In the genomic region with DNA sequence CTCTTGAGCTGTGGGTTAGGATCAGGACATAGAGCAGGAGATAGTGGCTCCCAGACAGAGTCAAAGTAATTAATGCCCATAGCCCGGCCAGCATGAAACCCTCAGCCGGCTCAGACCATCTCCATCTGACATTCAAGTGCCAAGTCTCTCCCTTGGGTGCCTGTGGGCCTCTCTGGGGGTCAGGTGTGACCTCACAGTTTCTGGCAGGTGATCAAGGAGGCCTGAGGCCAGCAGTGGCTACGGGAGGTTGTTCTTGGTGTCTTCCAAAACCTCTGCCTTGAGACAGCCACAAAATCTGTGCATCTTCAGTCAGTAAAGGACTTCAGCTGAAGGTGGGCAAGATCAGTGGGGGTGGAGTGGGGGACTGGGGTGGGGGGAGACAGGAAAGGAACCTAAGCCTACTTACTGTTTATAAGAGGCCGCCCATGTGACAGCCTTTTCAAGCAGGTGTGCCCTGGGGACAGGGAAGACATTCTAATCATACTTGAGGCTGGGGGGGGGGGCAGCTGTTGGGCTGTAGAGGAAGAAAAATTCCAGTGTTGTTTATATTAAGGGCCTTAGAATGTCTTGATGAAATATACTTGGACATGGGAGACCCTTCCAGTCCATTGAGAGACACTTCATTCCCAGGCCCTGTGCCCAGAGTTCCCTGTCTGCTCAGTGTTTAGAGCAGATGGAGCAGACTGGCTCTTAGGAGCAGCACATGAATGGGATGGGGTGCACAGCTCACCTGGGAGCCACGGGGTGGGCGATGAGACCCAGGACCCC, we compare ENCODE assay signal across 28 mouse cellular contexts. TPM values are rescaled to one million over a fixed set of nuclear protein-coding genes. Genes with fewer than 3 reads are reported as not detected.
A peak's percentile ranks its signal among the peaks of the same experiment; 100 is the strongest.
DNase-seq lines count a peak whose midpoint lies in the region; ATAC-seq and TF ChIP-seq lines count a peak whose summit lies in the region.
"Had no signal": no experiment of that assay in that cellular context is flagged by ENCODE, and none has a peak within 500 bp of the region (broad histone marks: within the 10 kb centered on the region; RNA-seq: fewer than 3 reads in every experiment).

No protein-coding gene starts in this region.

- peaks cover 6% of the 10 kb centered on the region; the same call in 1 of the 2 replicates for H3K36me3 ChIP-seq in heart, embryonic 16.5 days (ENCODE audit: control insufficient read depth, insufficient read depth)
- H3K36me3 ChIP-seq in embryonic facial prominence, embryonic 12.5 days = peaks cover 7% of the 10 kb centered on the region; the same call in 1 of the 2 replicates
- no peaks in the 10 kb centered on the region for H3K36me3 ChIP-seq in lung, postnatal 0 days (ENCODE audit: insufficient read depth, low read length)
- H3K36me3 ChIP-seq in midbrain, embryonic 13.5 days = no peaks in the 10 kb centered on the region
- H3K36me3 ChIP-seq in stomach, postnatal 0 days (ENCODE audit: control insufficient read depth, insufficient read depth, low read length) = no peaks in the 10 kb centered on the region
- H3K36me3 ChIP-seq: embryonic facial prominence, embryonic 13.5 days; forebrain, embryonic 12.5 days; liver, embryonic 12.5 days; stomach, embryonic 15.5 days had no signal

- no peak overlapping the region for H3K9ac ChIP-seq in heart, embryonic 16.5 days (ENCODE audit: low read length)
- no peak overlapping the region for H3K9ac ChIP-seq in embryonic facial prominence, embryonic 12.5 days
- no peak overlapping the region for H3K9ac ChIP-seq in lung, postnatal 0 days (replicated peaks; ENCODE audit: low read depth)
- H3K9ac ChIP-seq in midbrain, embryonic 13.5 days (replicated peaks) = no peak overlapping the region
- no peak overlapping the region for H3K9ac ChIP-seq in stomach, postnatal 0 days (ENCODE audit: low read length)
- H3K9ac ChIP-seq: embryonic facial prominence, embryonic 13.5 days; forebrain, embryonic 12.5 days; hindbrain, embryonic 14.5 days; limb, embryonic 13.5 days; liver, embryonic 12.5 days; midbrain, embryonic 12.5 days; stomach, embryonic 15.5 days had no signal

- no peaks in the 10 kb centered on the region for H3K9me3 ChIP-seq in heart, embryonic 16.5 days (replicated peaks; ENCODE audit: control insufficient read depth, low read length)
- H3K9me3 ChIP-seq in embryonic facial prominence, embryonic 12.5 days = no peaks in the 10 kb centered on the region
- H3K9me3 ChIP-seq in lung, postnatal 0 days (ENCODE audit: low read length) = no peaks in the 10 kb centered on the region
- no peaks in the 10 kb centered on the region for H3K9me3 ChIP-seq in midbrain, embryonic 13.5 days
- no peaks in the 10 kb centered on the region for H3K9me3 ChIP-seq in stomach, postnatal 0 days (ENCODE audit: control insufficient read depth, low read length)
- H3K9me3 ChIP-seq: embryonic facial prominence, embryonic 13.5 days; forebrain, embryonic 12.5 days; limb, embryonic 13.5 days; liver, embryonic 12.5 days; midbrain, embryonic 12.5 days; stomach, embryonic 15.5 days had no signal

- TF ChIP-seq EP300 in lung, postnatal 0 days (IDR thresholded peaks at IDR 0.05) = peak; percentile 91
- no peak for TF ChIP-seq EP300 in stomach, postnatal 0 days (optimal IDR thresholded peaks at IDR 0.05)

- DNase-seq in gastrocnemius, adult 2 months = peak; percentile 17
- no peak for DNase-seq in gastrocnemius, postnatal 25 days
- no peak for DNase-seq in heart, adult 8-10 months (ENCODE audit: low spot score)
- peak; percentile 83 for DNase-seq in lung, postnatal 0 days (ENCODE audit: low spot score)
- DNase-seq in stomach, postnatal 0 days (ENCODE audit: low spot score) = no peak
- DNase-seq: cerebellum, adult 18-20 months; cerebellum, postnatal 14 days; heart, postnatal 4 days; kidney, adult 9 months; kidney, postnatal 14 days; thymus, adult 18-20 months; thymus, postnatal 4 days had no signal

- H3K27ac ChIP-seq in gastrocnemius, adult 2 months = no peak overlapping the region
- H3K27ac ChIP-seq in heart, embryonic 16.5 days (ENCODE audit: low read length) = peak overlapping the region; percentile 42
- H3K27ac ChIP-seq in embryonic facial prominence, embryonic 12.5 days = peak overlapping the region; percentile 23; the same call in 1 of the 2 replicates
- peak overlapping the region; percentile 59; the same call in 1 of the 2 replicates for H3K27ac ChIP-seq in lung, postnatal 0 days (ENCODE audit: low read length)
- H3K27ac ChIP-seq in midbrain, embryonic 13.5 days = no peak overlapping the region
- no peak overlapping the region for H3K27ac ChIP-seq in stomach, postnatal 0 days (replicated peaks)
- H3K27ac ChIP-seq: embryonic facial prominence, embryonic 13.5 days; forebrain, embryonic 12.5 days; hindbrain, embryonic 14.5 days; layer of hippocampus, adult 2 months; limb, embryonic 13.5 days; liver, embryonic 12.5 days; midbrain, embryonic 12.5 days; stomach, embryonic 15.5 days had no signal

- intact Hi-C loops in gastrocnemius, adult 2 months (cut with DNase I) = no loop called here

- no peak for TF ChIP-seq CTCF in gastrocnemius, adult 2 months (IDR thresholded peaks at IDR 0.05)
- no peak for TF ChIP-seq CTCF in lung, postnatal 0 days (IDR thresholded peaks at IDR 0.05)
- no peak for TF ChIP-seq CTCF in stomach, postnatal 0 days (IDR thresholded peaks at IDR 0.05; ENCODE audit: low read depth)

- no peak for ATAC-seq in heart, embryonic 16.5 days (replicated peaks; ENCODE audit: extremely low read depth, insufficient read depth, low FRiP score)
- no peak for ATAC-seq in embryonic facial prominence, embryonic 12.5 days (ENCODE audit: insufficient number of reproducible peaks, insufficient read depth, low FRiP score, low TSS enrichment)
- ATAC-seq in lung, postnatal 0 days = peak; percentile 70
- ATAC-seq in midbrain, embryonic 13.5 days = no peak
- ATAC-seq in stomach, postnatal 0 days (ENCODE audit: low FRiP score, low TSS enrichment) = no peak
- ATAC-seq: CD4-positive, CD25-positive, alpha-beta regulatory T cell, adult 4 months; inflammation-experienced regulatory T-cells, adult 6 months; liver, embryonic 12.5 days; Patski had no signal

- WGBS in heart, embryonic 16.5 days = 58% methylated on average over 6 of the region's 6 CpGs
- WGBS in embryonic facial prominence, embryonic 12.5 days = 75% methylated on average over 6 of the region's 6 CpGs
- WGBS in lung, postnatal 0 days = 32% methylated on average over 6 of the region's 6 CpGs
- 90% methylated on average over 6 of the region's 6 CpGs for WGBS in midbrain, embryonic 13.5 days
- 57% methylated on average over 6 of the region's 6 CpGs for WGBS in stomach, postnatal 0 days

- no peak overlapping the region for H3K4me2 ChIP-seq in heart, embryonic 16.5 days (ENCODE audit: low read depth, low read length)
- H3K4me2 ChIP-seq in embryonic facial prominence, embryonic 12.5 days (replicated peaks) = no peak overlapping the region
- no peak overlapping the region for H3K4me2 ChIP-seq in lung, postnatal 0 days (replicated peaks; ENCODE audit: low read depth, low read length)
- H3K4me2 ChIP-seq in midbrain, embryonic 13.5 days (replicated peaks) = no peak overlapping the region
- no peak overlapping the region for H3K4me2 ChIP-seq in stomach, postnatal 0 days (replicated peaks; ENCODE audit: low read depth)
- H3K4me2 ChIP-seq: embryonic facial prominence, embryonic 13.5 days; forebrain, embryonic 12.5 days; hindbrain, embryonic 14.5 days; limb, embryonic 13.5 days; liver, embryonic 12.5 days; midbrain, embryonic 12.5 days; stomach, embryonic 15.5 days had no signal

- no peak overlapping the region for H3K4me3 ChIP-seq in gastrocnemius, adult 2 months
- H3K4me3 ChIP-seq in heart, embryonic 16.5 days (ENCODE audit: low read length) = no peak overlapping the region
- no peak overlapping the region for H3K4me3 ChIP-seq in embryonic facial prominence, embryonic 12.5 days
- no peak overlapping the region for H3K4me3 ChIP-seq in lung, postnatal 0 days (ENCODE audit: low read depth, low read length)
- H3K4me3 ChIP-seq in midbrain, embryonic 13.5 days (replicated peaks) = no peak overlapping the region
- H3K4me3 ChIP-seq in stomach, postnatal 0 days (ENCODE audit: low read depth, low read length) = no peak overlapping the region
- H3K4me3 ChIP-seq: embryonic facial prominence, embryonic 13.5 days; erythroblast, embryonic 14.5 days; forebrain, embryonic 12.5 days; layer of hippocampus, adult 2 months; limb, embryonic 13.5 days; liver, embryonic 12.5 days; midbrain, embryonic 12.5 days; stomach, embryonic 15.5 days had no signal

- H3K27me3 ChIP-seq in heart, embryonic 16.5 days (ENCODE audit: control insufficient read depth, insufficient read depth, low read length) = no peaks in the 10 kb centered on the region
- H3K27me3 ChIP-seq in embryonic facial prominence, embryonic 12.5 days = no peaks in the 10 kb centered on the region
- no peaks in the 10 kb centered on the region for H3K27me3 ChIP-seq in lung, postnatal 0 days (replicated peaks; ENCODE audit: insufficient read depth, low read length)
- H3K27me3 ChIP-seq in midbrain, embryonic 13.5 days = no peaks in the 10 kb centered on the region
- H3K27me3 ChIP-seq in stomach, postnatal 0 days (ENCODE audit: control insufficient read depth, insufficient read depth, low read length) = no peaks in the 10 kb centered on the region
- H3K27me3 ChIP-seq: embryonic facial prominence, embryonic 13.5 days; forebrain, embryonic 12.5 days; limb, embryonic 13.5 days; liver, embryonic 12.5 days; midbrain, embryonic 12.5 days; Patski; stomach, embryonic 15.5 days had no signal

- H3K4me1 ChIP-seq in heart, embryonic 16.5 days (ENCODE audit: control insufficient read depth, insufficient read depth, low read length) = peaks cover 65% of the 10 kb centered on the region
- peaks cover 43% of the 10 kb centered on the region for H3K4me1 ChIP-seq in embryonic facial prominence, embryonic 12.5 days
- peaks cover 43% of the 10 kb centered on the region for H3K4me1 ChIP-seq in lung, postnatal 0 days (ENCODE audit: insufficient read depth, low read depth, low read length)
- peaks cover 21% of the 10 kb centered on the region for H3K4me1 ChIP-seq in midbrain, embryonic 13.5 days (replicated peaks)
- peaks cover 11% of the 10 kb centered on the region for H3K4me1 ChIP-seq in stomach, postnatal 0 days (replicated peaks; ENCODE audit: control insufficient read depth, insufficient read depth)

RNA-seq across cellular contexts. Expression of gene Sh3bp4, which starts 40.7 kb away (rescaled TPM):
- total RNA-seq in gastrocnemius, adult 2 months (2021) = 1 to 10 TPM; 2.1 to 4.0 TPM
- total RNA-seq in gastrocnemius, postnatal 25 days (2021) = 1 to 10 TPM; 3.2 to 3.4 TPM
- polyA plus RNA-seq in heart, embryonic 16.5 days (2015; fragmentation: Nextera tagmentation; extraction: Ambion mirVana) = 19.2 and 25.0 TPM in 2 replicates
- total RNA-seq in heart, adult 8-10 months (2022) = 10 to 100 TPM in 2 of 4 experiments, 1 to 10 TPM in 2; 7.2 to 13.4 (median 9.7) TPM
- 25.7 and 27.4 TPM in 2 replicates for polyA plus RNA-seq in embryonic facial prominence, embryonic 12.5 days (2016; fragmentation: Nextera tagmentation; extraction: Ambion mirVana)
- polyA plus RNA-seq in lung, postnatal 0 days (2015; fragmentation: Nextera tagmentation; extraction: Ambion mirVana) = 18.9 and 22.0 TPM in 2 replicates
- 12.1 and 13.2 TPM in 2 replicates for polyA plus RNA-seq in midbrain, embryonic 13.5 days (2015; fragmentation: Nextera tagmentation; extraction: Ambion mirVana)
- 7.6 and 8.0 TPM in 2 replicates for polyA plus RNA-seq in stomach, postnatal 0 days (2015; fragmentation: Nextera tagmentation; extraction: Ambion mirVana)
- total RNA-seq: neutrophil, adult 5-6 weeks had no signal
- polyA plus RNA-seq: erythroblast, embryonic 14.5 days had no signal

Comparison
In these comparisons a context has a peak if more than half of its experiments do, and no peak if none do; other contexts are left out.
1. DNase-seq: peak in gastrocnemius, adult 2 months (single experiment) and lung, postnatal 0 days (single experiment); none in gastrocnemius, postnatal 25 days (single experiment), heart, adult 8-10 months (single experiment) and stomach, postnatal 0 days (single experiment).
2. H3K27ac ChIP-seq: peak in heart, embryonic 16.5 days (single experiment), embryonic facial prominence, embryonic 12.5 days (single experiment) and lung, postnatal 0 days (single experiment); none in gastrocnemius, adult 2 months (single experiment), midbrain, embryonic 13.5 days (single experiment) and stomach, postnatal 0 days (single experiment).